Mouse (Mus musculus) megakaryocyte, adult 5-6 weeks (primary cell): ENCODE measurements around the gene Olfm4. TPM values are rescaled to one million over a fixed set of nuclear protein-coding genes. Genes with fewer than 3 reads are reported as not detected.

ENCODE experiments used
- ATAC-seq: 2 replicates; pipeline ENCODE4 v1.8.0; 2016; ENCODE audit warnings: mild to moderate bottlenecking, inconsistent platforms; ENCODE audit not compliant: poor library complexity, severe bottlenecking
- total RNA-seq, 2 experiments: library from RNA; stranded (forward) in 1 of 2; stranded (reverse) in 1 of 2; fragments of 153-499, 151-499 nt in 1 of 2; fragments of 221-1000, 200-1000 nt in 1 of 2; gene quantifications; 2 replicates each; pipeline versions ENCODE4 v1.2.3 to v1.2.4; 2015 to 2017

Olfm4 gene
- total RNA-seq, 2 experiments from 2014 or later, result 41.6 to 58.0 TPM

- ATAC-seq, result no peak
Measured at GRCm38 (mm10) chr14:80026078-80026477, 42.2 kb downstream of the Olfm4 start.

DNA sequence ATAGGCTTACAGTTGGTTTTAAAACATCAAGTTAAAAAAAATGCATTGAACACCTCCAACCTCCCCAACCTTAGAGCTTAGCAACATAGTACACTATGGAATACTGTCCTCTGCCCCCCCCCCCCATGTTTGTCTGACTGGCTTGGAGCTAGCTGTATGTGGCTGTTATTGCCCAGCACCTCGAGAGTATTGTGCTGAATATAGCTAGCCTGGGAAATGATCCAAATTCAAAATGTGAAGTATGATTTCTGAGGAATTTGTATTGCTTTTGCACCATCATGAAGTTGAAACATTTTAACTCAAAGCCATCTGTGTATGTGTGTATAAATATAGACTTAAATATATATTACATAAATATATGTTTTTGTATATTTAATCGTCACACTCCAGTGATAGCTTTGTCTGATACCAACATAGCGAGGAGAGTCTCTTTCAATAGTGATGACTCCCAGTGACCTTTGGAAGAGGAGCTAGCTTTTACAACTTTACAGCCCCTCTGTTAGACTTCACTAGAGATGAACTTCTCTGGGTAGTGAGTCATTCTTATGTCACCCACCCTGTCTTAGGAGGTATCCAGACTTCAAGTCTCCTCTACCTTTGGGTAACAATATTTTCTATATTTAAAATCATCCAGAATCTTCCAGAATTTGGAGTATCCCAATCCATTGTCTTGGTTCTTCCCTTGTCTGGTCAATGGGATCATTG, 45.6 kb downstream of the Olfm4 start:
- ATAC-seq, result no peak

DNA sequence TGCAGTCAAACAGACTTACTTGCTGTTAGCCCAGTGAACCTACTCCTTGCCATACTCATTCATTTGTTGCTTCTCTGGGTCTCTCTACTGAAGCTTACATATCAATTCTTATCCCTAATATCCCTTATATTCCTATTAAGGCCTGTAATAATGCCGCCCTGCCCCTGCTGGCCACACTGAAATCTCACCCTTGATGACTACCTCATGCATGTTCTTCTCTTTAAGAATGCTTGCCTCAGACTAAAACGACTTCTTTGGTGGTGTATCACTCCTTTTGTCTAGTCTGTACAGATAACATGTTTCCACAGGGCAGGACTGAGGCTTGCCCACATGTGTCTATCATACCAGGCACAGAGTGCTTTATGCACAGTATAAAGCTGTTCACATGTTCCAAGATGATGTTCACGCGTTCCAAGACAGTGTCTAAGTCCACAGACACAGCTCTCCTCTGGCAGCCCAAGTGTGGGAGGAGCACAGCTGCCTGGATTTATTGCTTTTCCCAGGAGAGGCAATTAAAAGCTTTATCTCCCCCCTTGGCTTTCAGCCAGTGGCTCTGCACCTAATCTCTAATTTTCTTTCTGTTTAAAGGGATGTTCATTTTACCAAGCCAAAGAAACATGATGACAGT, 55.9 kb downstream of the Olfm4 start:
- no peak for ATAC-seq

DNA sequence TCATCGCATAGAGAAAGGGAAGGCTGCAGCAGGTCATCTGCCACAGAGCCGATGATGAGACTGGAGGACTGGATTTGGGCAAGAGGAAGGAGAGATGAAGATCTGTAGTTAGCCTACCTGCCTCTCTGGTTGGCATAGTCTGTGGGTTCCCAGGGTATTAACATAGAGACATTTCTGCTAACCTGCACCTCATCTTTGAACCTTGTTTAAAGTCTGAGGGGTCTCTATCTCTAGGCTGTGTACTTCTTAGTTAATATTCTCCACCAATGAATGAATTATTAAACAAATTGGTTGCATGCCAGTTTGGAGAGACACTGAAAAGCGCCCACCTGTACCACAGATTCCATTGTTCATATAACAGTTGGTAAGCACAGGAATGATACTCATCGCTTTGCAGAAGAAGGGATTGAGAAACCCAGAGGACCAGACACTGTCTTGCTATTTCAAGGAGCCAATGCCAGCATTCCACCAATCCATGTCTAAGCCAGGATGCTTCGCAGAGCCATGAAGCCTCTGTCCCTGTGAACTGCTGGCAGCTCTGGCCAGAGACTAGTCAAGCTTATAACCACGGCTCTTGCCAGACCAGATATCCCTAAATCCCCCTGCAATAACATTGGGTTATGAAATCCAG, 62.3 kb downstream of the Olfm4 start:
- no peak for ATAC-seq

DNA sequence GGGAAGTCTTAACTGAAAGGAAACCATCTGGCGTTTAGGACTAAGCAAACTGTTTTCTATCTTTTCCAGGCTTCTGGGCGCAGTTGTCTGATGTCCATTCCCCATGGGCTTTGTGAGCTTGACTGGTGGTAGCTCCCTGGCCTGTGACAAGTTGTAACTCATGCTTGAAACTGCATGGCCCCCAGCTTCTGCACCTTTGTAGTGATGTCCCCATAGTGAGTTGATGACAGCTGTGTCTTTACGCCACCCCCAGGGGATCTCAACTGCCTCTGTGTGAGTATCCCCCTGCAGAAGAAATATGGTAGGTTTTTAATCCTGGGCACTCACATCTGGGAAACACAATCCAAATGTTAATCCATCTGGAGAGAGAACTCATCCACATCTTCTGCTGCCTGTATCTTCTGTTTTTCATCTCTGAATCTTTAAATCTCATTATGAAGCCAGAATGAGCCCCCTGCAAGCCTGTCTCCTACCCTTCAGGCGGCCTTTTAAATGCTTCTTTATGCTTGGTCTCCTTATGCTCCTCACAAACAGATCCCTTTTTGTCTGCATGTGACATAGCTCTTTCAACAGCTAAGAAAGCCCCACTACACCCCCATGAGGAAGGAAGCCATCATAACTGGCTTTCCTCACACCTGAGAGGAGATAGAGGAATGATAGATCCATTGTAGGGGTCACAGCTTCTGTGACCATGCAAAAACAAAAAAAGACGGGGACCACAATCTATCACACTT, 63.7 kb downstream of the Olfm4 start:
- ATAC-seq, result no peak

- no peak for ATAC-seq
Measured at GRCm38 (mm10) chr14:80055725-80056124, 71.8 kb downstream of the Olfm4 start.

DNA sequence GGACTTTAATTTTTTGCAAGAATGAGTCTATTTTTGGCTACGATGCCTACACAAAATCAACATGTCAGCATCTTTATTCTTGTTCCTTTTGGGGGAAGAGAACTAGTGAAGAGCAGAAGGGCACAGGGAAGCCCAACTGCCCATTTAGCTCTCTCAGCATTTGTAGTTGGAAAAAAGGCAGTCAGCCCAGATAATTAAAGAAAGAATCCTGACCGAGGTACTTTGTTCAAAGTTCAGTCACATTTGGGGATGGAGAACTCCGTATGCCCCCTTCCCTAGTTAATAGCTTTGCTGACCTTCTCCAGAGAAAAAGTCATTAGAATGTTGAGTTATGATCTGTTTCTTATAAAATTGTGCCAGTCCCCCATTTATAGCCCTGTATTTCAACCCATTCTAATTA, 77.8 kb downstream of the Olfm4 start:
- ATAC-seq, result no peak

DNA sequence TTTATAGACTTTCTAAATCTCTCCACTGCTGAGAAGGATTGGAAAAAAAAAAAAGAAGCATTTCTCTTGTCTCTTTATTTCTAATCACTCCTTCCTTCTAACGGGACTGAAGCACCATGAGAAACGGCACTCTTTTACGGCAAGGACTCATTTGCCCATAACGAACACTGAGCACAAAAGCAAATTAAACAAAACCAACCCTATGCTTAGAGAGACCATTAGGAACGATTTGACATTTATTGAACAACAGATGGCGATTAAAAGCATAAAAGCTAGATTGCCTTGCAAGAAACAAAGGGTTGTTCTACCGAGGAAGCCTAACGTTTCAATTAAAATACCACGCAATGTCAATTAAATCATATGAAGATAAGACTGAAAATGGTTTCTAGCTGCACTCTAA, 79.0 kb downstream of the Olfm4 start:
- no peak for ATAC-seq

DNA sequence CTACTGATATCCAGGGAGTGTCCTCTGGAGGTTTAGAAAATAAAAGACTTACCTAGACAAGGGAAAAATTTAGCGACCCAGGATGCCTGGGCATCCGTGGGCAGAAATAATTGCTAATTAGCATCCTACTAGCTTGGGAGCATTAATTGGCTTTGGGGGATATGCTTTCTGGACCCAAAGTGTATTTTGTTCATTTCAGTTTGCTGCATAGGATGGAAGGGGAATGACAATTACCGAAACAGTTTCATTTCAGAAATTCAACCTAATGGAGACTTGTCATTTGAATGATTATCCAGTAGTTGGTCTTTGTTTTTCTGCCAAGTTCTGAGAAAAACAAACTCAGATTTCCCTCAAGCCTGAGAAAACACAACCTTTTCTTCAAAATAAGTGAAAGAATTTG, 86.7 kb downstream of the Olfm4 start:
- no peak for ATAC-seq

Other genes with a start within 250 kb of the Olfm4 start
- gene Pcdh8, start 212.8 kb upstream of the Olfm4 start, total RNA-seq (2015), result not detected in 2 replicates
- gene Pcdh8, start 212.8 kb upstream of the Olfm4 start, total RNA-seq (2017), result not detected in 2 replicates